Mouse (Mus musculus) layer of hippocampus, postnatal 14 days (tissue): Measurements from ENCODE around the gene Upk2. TPM values are rescaled to one million over a fixed set of nuclear protein-coding genes. Genes with fewer than 3 reads are reported as not detected.

Experiments used
- DNase-seq, 2 experiments: peaks; one replicate each; pipeline ENCODE4 v3.0.0; 2021 to 2022; ENCODE audit warnings: low spot score in 2 of 2, mixed read lengths in 1 of 2
- long read RNA-seq, 2 experiments: library from polyadenylated mRNA; stranded (forward); transcript quantifications; one replicate each; pipeline ENCODE4 v2.0.0; 2021
- total RNA-seq, 2 experiments: library from RNA; stranded (reverse); gene quantifications; 2 replicates each; pipeline ENCODE4 v1.2.3; 2021

Upk2 gene
- not detected for total RNA-seq
- long read RNA-seq, experiment 1, result 0 reads
- long read RNA-seq, experiment 2, result 0 reads

- DNase-seq, result no peak
Observed at GRCm38 (mm10) chr9:44454891-44455220, at the start of gene Upk2. Gene Upk2, minus strand, starts transcription at chr9:44454976.

GRCm38 (mm10) chr9:44502006-44502405, 47.2 kb upstream of the Upk2 start:
- DNase-seq, result peak; percentile 79 to 80

- DNase-seq, result no peak
Observed at GRCm38 (mm10) chr9:44501206-44501879, 46.6 kb upstream of the Upk2 start.

GRCm38 (mm10) chr9:44500638-44501175, 45.9 kb upstream of the Upk2 start:
- DNase-seq, result no peak

- DNase-seq, result no peak
Observed at GRCm38 (mm10) chr9:44500163-44500533, 45.4 kb upstream of the Upk2 start.

GRCm38 (mm10) chr9:44499356-44500162, 44.8 kb upstream of the Upk2 start:
- no peak for DNase-seq

GRCm38 (mm10) chr9:44498421-44499355, 43.9 kb upstream of the Upk2 start:
- DNase-seq, result peak in 1 of 2 experiments; percentile 75

GRCm38 (mm10) chr9:44497624-44498377, 43.0 kb upstream of the Upk2 start:
- no peak for DNase-seq

GRCm38 (mm10) chr9:44496803-44497461, 42.2 kb upstream of the Upk2 start:
- DNase-seq, result no peak

GRCm38 (mm10) chr9:44495810-44496344, 41.1 kb upstream of the Upk2 start:
- no peak for DNase-seq

GRCm38 (mm10) chr9:44494863-44495809, 40.4 kb upstream of the Upk2 start:
- DNase-seq, result peak in 1 of 2 experiments; percentile 61

GRCm38 (mm10) chr9:44494261-44494862, 39.6 kb upstream of the Upk2 start:
- no peak for DNase-seq

GRCm38 (mm10) chr9:44492631-44493461, 38.1 kb upstream of the Upk2 start:
- no peak for DNase-seq

GRCm38 (mm10) chr9:44491351-44491750, 36.6 kb upstream of the Upk2 start:
- no peak for DNase-seq

- DNase-seq, result no peak
Observed at GRCm38 (mm10) chr9:44490086-44490967, 35.6 kb upstream of the Upk2 start.

- no peak for DNase-seq
Observed at GRCm38 (mm10) chr9:44489651-44490085, 34.9 kb upstream of the Upk2 start.
